Mouse (Mus musculus): ENCODE results near the gene Kcne4.

Kcne4 gene

DNA sequence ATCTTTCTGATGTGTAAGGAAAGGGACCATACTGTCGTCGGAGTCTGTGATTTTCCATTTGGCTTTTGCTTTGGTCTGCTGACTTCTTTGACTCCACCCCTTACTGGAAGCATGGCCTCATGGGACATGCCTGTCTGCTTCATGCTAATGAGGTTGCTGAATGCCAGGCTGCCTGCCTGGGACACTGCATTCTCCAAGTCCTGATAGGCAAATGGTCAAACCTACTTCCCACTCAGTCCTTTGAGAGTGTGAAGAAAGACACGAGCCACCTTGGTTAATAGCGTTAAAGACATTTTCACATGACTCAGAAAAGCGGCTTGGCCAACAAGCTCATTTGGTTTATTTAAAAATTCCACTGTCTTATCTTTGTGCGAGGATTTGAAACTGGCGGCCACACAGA is 43.5 kb downstream of the Kcne4 start:
- DNase-seq, result peak; percentile 24

GRCm38 (mm10) chr1:78862281-78862680 is 45.7 kb downstream of the Kcne4 start:
- DNase-seq, result no peak

DNA sequence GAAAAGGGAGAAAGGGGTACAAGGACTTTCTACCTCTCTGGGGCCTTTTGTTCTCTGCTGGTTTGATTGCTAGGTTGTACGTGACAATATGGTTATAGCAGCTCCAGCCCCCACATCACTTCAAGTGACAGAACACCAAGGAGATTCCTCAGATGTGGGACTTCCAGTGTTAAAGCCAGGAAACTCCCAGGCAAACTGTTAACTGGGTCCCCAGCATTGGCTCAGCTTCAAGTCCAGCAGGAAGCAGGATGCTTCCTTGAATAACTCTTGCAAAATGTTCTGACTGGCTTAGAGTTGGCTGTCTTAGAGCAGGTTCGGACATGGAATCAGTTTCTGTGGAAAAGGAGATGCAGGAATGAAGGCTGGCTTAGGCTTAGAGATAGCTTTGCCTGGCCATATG is 47.3 kb downstream of the Kcne4 start:
- DNase-seq, result peak; percentile 50

- DNase-seq, result peak; percentile 37
These were observed 47.8 kb downstream of the Kcne4 start for GRCm38 (mm10) chr1:78864351-78864750.

DNA sequence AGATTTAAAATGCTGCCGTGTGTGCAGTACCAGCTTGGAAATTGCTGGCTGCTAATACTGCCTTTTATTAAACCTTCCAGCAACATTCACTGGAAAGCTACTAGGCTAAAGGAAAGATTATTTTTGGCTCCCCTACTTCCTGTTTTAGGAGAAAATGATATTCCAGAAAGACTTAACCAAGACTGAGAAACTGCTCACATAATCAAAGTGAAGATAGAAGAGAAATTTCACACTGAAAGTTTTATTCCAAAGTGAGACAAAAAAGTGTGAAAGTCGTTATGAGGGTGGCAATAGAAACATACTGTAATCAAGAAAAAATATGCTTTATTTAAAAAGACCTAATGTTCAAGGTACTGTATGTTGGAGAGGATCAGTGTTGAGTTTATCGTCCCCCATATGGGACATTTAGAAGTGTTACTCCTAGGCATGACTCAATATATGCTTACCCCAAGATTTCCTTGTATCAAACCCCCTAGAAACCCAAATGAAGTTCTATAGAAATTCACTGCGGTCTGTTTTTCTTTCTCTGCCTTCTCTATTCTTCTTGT is 48.3 kb downstream of the Kcne4 start:
- DNase-seq, result no peak

DNA sequence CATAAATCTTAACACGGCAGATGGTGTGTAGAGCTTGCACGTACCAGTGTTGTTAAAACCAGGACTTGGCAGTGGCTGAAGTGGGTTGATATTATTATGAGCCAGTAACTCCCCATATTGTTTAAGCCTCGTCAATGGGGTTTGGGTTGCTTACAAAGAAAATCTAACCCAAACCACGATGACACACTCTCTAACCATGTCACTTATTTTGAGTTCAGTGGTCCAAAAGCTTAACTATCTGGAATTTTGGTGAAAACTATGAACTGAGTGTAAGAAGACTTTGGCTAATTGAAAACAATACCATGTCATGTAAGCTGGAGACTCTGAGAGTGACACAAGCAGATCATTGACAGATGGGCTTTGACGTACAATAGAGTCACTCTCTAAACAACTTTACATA is 49.4 kb downstream of the Kcne4 start:
- DNase-seq, result no peak

DNA sequence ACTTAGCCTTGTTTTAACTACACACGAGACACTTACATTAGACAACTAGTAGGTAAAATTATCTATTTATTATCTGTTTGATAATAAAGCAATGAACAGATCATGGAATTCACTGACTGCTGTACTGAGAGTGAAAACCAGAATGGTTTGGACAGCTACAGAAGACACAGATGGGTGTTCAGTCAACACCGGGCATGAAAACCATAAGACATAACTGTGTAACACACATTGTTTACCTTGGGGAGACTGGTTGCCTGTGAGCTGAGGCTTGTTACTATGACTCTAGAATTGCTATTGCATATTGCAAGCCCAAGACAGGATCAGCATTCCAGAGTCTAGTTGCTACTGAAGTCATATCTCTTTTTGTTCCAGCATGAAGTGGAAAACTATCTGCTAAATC is 49.9 kb downstream of the Kcne4 start:
- no peak for DNase-seq

Data from lung, postnatal 14 days (tissue).